Mouse (Mus musculus) gastrocnemius, adult 8-10 months (tissue): Measurements from ENCODE around the gene Pabpc4. TPM values are rescaled to one million over a fixed set of nuclear protein-coding genes. Genes with fewer than 3 reads are reported as not detected.

Source experiments
- DNase-seq, 2 experiments: peaks; one replicate each; pipeline ENCODE4 v3.0.0; 2022; ENCODE audit warnings: low spot score in 2 of 2
- total RNA-seq, 4 experiments: library from RNA; stranded (reverse); gene quantifications; 2 replicates each; pipeline ENCODE4 v1.2.4; 2022

The Pabpc4 gene
- total RNA-seq: 100 to 1,000 TPM; 325 to 385 (median 343) TPM

GRCm38 (mm10) chr4:123261721-123262401 is at the start of gene Pabpc4:
Gene Pabpc4, plus strand, starts transcription at chr4:123262351.
- DNase-seq: no peak

- DNase-seq: no peak
Measured at GRCm38 (mm10) chr4:123213975-123214374, 48.2 kb upstream of the Pabpc4 start.

GRCm38 (mm10) chr4:123215367-123215766 is 46.8 kb upstream of the Pabpc4 start:
- DNase-seq: no peak

- DNase-seq: peak in 1 of 2 experiments; percentile 16
Measured at GRCm38 (mm10) chr4:123216782-123217181, 45.4 kb upstream of the Pabpc4 start.

GRCm38 (mm10) chr4:123219720-123220357 is 42.3 kb upstream of the Pabpc4 start:
- peak; percentile 41 to 50 for DNase-seq

- DNase-seq: no peak
Measured at GRCm38 (mm10) chr4:123220637-123221036, 41.5 kb upstream of the Pabpc4 start.

GRCm38 (mm10) chr4:123223309-123223708 is 38.8 kb upstream of the Pabpc4 start:
- no peak for DNase-seq

- DNase-seq: peak; percentile 31 to 67
Measured at GRCm38 (mm10) chr4:123225718-123226403, 36.3 kb upstream of the Pabpc4 start.

- DNase-seq: peak; percentile 42 to 68
Measured at GRCm38 (mm10) chr4:123227707-123228106, 34.4 kb upstream of the Pabpc4 start.

- peak; percentile 60 for DNase-seq
Measured at GRCm38 (mm10) chr4:123228270-123228669, 33.9 kb upstream of the Pabpc4 start.

- DNase-seq: peak; percentile 28 to 44
Measured at GRCm38 (mm10) chr4:123229166-123229565, 33.0 kb upstream of the Pabpc4 start.

- no peak for DNase-seq
Measured at GRCm38 (mm10) chr4:123232841-123233240, 29.3 kb upstream of the Pabpc4 start.

- DNase-seq: peak in 1 of 2 experiments; percentile 54
Measured at GRCm38 (mm10) chr4:123233492-123234084, 28.6 kb upstream of the Pabpc4 start, which contains the start of gene Heyl. Gene Heyl, plus strand, starts transcription at chr4:123233556.

- DNase-seq: no peak
Measured at GRCm38 (mm10) chr4:123235835-123236430, 26.2 kb upstream of the Pabpc4 start.

- no peak for DNase-seq
Measured at GRCm38 (mm10) chr4:123236431-123237031, 25.6 kb upstream of the Pabpc4 start.

GRCm38 (mm10) chr4:123237386-123238266 is 24.5 kb upstream of the Pabpc4 start:
- DNase-seq: peak in 1 of 2 experiments; percentile 37

GRCm38 (mm10) chr4:123239361-123240203 is 22.6 kb upstream of the Pabpc4 start:
- peak; percentile 77 to 84 for DNase-seq

GRCm38 (mm10) chr4:123246221-123246620 is 15.9 kb upstream of the Pabpc4 start:
- no peak for DNase-seq

GRCm38 (mm10) chr4:123246651-123247050 is 15.5 kb upstream of the Pabpc4 start:
- DNase-seq: no peak
